Mouse (Mus musculus) T-helper 17 cell (primary cell): ENCODE data around the gene Gm42715.

Experiments used
- in situ Hi-C, 2 experiments: fragments of 300-600 bp; cut with MboI, MseI; formaldehyde crosslinking; loops; 1 replicate in 1 of 2; 2 replicates in 1 of 2; pipeline ENCODE4 v1.15.1; 2025; ENCODE audit warnings: high pct_unique_total_duplicates in 2 of 2

The Gm42715 gene

GRCm38 (mm10) chr7:127519284-127519683, at the start of gene Gm42715:
Gene Gm42715 (plus strand): TSS chr7:127519584.
- in situ Hi-C loops: no loop called here

GRCm38 (mm10) chr7:127470011-127470715, 49.2 kb upstream of the Gm42715 start:
- in situ Hi-C loops: loop anchor here in 1 of 2 experiments (10.0 kb wide), 1 partner anchor 815 kb away; no protein-coding TSS in a partner anchor

- in situ Hi-C loops: loop anchor here in 1 of 2 experiments (10.0 kb wide), 1 partner anchor 816 kb away; no protein-coding TSS in a partner anchor
These were observed 48.4 kb upstream of the Gm42715 start for GRCm38 (mm10) chr7:127470743-127471645.

- in situ Hi-C loops: loop anchor here in 1 of 2 experiments (10.0 kb wide), 1 partner anchor 817 kb away; no protein-coding TSS in a partner anchor
These were observed 47.8 kb upstream of the Gm42715 start for GRCm38 (mm10) chr7:127471646-127472010.

DNA sequence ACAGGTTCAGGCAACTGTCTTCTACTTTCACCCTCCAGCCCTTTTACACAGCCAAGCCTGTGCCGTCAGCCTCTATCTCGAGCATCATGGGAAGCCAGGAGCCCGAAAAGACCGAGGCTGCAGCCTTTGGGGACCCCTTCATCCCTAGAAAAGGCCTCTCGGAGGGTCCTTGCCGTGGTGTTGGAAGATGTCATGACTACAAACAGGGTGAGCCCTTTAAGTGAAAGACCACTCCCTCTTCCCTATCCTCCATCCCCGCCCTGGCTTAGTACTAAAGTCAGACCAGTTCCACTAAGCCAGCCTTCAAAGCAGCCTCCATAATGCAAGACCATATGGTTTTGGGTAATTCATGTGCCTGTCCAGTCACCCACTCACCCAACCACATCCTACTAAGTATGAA, 47.3 kb upstream of the Gm42715 start:
- in situ Hi-C loops: loop anchor here in 1 of 2 experiments (10.0 kb wide), 1 partner anchor 817 kb away; no protein-coding TSS in a partner anchor

- in situ Hi-C loops: loop anchor here in 1 of 2 experiments (10.0 kb wide), 1 partner anchor 819 kb away; no protein-coding TSS in a partner anchor
These were observed 45.7 kb upstream of the Gm42715 start for GRCm38 (mm10) chr7:127473705-127474104.

DNA sequence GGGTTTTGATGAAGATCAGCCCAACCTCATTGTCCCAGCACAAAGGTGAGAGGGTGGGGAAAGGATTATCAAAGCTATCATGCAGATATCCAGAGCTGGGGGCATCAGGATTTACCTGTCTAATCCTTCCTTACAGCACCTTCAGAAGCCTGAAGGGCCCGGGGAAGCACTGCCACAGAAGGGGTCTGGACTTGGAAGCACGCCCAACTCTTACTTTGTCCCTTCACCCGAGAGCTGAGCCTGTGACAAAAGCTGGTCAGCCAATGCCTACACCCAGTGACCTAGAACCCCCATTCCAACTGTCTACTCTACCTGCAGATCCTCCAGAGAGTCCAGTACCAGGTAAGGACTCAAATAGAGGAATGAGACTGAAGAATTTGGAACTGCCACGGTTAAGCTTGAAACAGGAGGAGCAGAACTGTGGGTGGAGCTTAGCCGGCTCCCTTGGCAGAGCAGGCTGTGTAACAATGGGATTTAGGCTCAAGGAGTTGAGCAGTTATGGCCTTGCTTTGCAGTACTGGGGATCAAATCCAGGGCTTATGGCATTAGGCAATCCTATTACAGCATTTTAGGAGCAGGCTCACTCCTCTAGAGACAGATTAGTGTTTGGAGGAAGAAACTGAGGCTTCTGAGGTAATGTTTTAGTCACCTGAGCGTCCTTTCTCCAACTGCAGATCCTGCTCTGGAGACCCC, 44.9 kb upstream of the Gm42715 start:
- in situ Hi-C loops: loop anchor here in 1 of 2 experiments (10.0 kb wide), 1 partner anchor 820 kb away; no protein-coding TSS in a partner anchor

GRCm38 (mm10) chr7:127475186-127475740, 44.1 kb upstream of the Gm42715 start:
- in situ Hi-C loops: loop anchor here in 1 of 2 experiments (10.0 kb wide), 1 partner anchor 820 kb away; no protein-coding TSS in a partner anchor

DNA sequence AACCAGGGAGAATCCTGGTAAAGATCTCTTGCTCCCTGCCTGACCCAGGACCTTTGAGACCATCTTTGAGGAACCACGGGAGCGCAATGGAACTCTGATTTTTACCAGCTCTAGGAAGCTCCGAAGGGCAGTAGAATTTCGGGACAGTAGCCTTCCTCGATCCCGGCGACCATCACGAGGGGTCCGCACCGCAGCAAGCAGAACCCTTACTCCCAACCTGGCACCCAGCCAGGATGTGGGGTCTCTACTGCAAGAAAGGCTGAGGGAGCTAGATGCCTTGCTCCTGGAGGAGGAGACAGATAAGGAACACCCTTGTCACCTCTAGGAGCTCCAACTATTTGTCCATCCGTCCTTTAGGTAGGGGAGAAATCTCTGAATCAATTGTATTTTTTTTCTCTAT, 43.0 kb upstream of the Gm42715 start:
- in situ Hi-C loops: loop anchor here in 1 of 2 experiments (10.0 kb wide), 1 partner anchor 822 kb away; no protein-coding TSS in a partner anchor

GRCm38 (mm10) chr7:127476855-127477254, 42.5 kb upstream of the Gm42715 start:
- in situ Hi-C loops: loop anchor here in 1 of 2 experiments (10.0 kb wide), 1 partner anchor 822 kb away; no protein-coding TSS in a partner anchor

DNA sequence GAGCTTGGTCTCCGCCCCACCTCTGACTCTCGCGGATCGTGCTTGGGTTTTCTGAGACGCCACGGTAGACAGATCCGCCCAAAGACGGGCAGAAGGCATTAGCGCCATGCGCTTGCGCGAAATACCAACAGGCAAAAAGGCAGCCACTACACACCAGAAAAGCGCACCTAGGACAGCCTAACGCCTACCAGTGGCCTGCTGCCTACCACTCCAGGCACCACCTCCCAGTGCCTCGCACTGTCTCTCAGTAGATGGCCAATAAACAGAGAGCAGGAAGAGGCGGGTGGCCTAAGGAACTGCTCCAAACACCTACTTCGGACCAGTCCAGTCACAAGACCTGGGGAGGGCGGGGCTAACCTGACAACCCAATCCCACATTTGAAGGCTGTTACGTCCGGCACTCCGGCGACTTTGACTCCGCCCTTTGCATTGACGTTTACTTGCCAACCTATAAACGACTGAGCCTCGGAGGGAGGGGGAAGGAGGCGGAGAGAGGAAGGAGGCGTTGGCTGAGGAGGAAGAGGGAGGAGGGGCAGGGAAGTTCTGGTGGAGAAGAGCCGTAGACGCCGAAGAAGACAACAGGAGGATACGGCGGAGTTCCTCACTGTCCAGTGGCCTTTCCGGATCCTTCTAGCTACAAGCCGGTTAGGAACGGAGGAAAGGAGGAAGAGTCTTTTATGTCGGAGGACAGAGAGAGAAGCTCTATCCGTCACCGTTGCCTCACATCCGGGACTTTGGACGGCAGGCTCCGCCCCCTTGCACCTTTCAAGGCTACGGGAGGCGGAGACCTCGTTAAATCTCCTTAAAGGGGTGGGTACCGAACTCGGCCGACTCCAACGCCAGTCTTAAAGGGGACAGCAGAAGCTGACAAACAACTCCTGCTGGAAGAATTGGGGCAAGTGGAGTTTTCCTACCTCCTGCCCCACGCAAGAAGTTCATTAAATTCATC, 41.4 kb upstream of the Gm42715 start:
- in situ Hi-C loops: loop anchor here in 1 of 2 experiments (10.0 kb wide), 1 partner anchor 823 kb away; no protein-coding TSS in a partner anchor

DNA sequence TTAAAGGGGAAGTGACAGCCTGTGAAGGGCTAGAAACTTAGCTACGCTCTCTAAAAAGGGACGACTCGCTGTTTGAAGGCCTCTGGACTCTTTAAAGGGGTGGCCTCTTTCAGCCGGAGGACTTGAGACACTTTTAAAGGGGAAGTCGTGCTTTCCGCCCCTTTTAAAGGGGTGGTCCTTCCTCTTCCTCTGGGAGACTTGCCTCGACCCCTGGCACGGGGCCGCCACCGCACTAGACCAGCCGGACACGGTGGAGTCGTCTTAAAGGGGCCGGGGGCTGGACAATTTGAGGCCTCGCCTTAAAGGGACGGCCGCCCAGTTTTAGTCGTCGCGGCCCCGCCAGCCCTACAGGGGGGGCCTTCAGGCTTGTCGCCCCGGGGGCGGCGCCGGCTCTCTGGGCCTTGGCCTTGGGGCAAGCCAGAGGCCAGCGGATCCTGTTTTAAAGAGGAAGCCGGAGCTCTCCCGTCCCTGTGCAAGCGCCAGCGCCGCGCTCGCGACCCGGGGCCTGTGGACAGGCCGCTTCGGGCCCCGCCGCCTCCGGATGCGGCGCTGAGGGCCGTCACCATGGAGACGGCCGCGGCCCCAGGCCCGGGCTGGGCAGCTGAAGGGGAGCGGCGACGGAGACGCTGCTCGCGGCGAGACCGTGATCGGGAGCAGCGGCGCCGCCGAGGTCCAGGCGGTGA, 40.6 kb upstream of the Gm42715 start, which contains the start of gene Fbrs:
TSS of gene Fbrs (plus strand) at position 565 of the 683 bp plus-strand sequence.
- in situ Hi-C loops: loop anchor here in 1 of 2 experiments (10.0 kb wide), 1 partner anchor 824 kb away; no protein-coding TSS in a partner anchor

DNA sequence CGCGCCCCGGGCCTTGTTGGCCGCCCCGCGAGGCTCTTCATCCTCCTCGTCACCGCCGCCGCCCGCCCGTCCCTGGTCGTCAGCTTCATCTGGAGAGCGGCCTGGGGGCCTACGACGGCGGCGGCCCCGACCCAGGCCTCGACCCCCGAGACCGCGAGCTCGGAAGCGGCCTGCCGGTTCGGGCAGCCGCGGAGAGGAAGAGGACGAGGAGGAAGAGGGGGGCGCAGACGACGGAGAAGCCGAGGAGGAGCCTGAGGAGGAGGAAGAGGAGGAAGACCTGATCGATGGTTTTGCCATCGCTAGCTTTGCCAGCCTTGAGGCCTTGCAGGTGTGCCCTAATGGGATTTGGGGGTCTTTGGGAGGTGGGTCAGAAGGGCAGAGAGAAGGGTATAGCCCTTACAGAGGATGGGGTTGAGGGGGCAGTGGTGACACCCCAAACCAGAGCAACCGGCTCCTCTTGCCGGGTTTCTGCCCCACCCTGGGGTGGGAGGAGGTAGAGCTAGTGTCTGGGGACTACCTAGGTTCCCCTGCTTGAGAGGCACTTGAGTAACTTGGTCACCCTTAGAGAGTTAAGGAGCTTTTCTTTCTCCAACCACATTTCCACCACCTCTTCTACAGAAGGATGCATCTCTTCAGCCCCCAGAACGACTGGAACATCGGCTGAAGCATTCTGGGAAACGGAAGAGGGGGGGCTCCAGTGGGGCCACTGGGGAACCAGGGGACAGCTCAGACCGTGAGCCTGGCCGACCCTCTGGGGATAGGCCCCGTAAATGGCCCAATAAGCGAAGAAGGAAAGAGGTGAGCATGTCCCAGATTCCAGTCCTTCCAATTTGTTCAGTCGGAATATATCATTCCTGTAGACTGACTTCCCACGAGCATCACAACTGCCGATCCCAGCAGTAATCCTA, 39.8 kb upstream of the Gm42715 start:
- in situ Hi-C loops: loop anchor here (10.0 kb wide), 2 partner anchors 695 to 825 kb away; partner anchors contain the start of gene Tbx6 (in 1 of the 2)

- in situ Hi-C loops: loop anchor here in 1 of 2 experiments (10.0 kb wide), 1 partner anchor 696 kb away; the partner anchor contains the start of gene Tbx6
These were observed 39.1 kb upstream of the Gm42715 start for GRCm38 (mm10) chr7:127480321-127480720.

DNA sequence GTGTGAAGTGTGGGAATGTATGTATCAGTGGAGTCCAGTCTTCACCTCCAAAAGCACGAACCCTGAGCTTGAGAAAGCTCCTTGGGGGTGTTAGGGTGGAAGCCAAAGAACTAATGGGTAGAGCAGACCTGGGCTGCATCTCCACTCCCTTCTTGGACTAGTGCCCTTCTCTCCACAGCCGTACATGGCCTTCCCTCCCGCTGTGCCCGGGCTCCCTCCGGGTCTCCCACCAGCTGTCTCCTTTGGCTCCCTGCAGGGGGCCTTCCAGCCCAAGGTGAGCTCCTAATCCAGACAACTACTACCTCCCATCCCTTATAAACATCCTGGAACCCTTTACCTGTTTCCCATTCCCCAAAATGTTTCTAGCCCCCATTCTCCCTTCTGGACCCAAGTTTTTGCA, 34.0 kb upstream of the Gm42715 start:
- in situ Hi-C loops: loop anchor here in 1 of 2 experiments (5.0 to 10.0 kb wide), 2 partner anchors 118 to 701 kb away; partner anchors contain the start of gene Tbx6

DNA sequence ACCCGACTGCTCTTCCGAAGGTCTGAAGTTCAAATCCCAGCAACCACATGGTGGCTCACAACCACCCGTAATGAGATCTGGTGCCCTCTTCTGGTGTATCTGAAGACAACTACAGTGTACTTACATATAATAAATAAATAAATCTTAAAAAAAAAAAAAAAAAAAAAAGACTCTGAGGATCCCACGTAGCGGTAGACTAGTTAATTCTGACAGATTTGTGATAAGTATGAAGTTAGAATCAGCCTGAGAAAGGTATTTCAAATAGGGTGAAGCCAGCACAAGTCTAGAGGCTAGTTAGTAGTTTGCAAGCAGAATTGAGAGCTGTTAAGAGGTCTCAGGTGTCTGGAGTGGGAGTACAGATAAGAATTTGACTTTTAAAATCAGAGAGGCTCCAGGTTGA, 31.0 kb upstream of the Gm42715 start:
- in situ Hi-C loops: loop anchor here in 1 of 2 experiments (5.0 to 10.0 kb wide), 2 partner anchors 121 to 704 kb away; partner anchors contain the start of gene Tbx6

DNA sequence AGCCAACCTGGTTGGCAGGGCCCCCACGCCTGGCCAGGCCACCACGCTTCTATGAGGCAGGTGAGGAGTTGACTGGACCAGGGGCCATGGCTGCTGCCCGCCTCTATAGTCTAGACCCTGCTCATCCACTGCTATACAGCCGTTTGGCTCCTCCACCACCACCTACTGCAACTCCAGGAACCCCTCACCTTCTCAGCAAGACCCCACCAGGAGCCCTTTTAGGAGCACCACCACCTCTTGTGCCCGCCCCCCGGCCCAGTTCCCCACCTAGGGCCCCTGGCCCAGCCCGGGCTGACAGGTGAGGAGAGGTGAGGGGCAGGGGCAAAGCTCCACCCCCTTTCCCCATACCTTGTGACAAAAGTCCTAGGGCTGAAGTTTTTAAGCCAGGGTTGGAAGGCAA, 29.4 kb upstream of the Gm42715 start:
- in situ Hi-C loops: loop anchor here (5.0 to 10.0 kb wide), 3 partner anchors 123 to 705 kb away; partner anchors contain the start of gene Tbx6 (in 1 of the 2)
